Mouse (Mus musculus): ENCODE measurements around the gene Hbp1. TPM values are rescaled to one million over a fixed set of nuclear protein-coding genes. Genes with fewer than 3 reads are reported as not detected.

Hbp1 gene
- polyA plus RNA-seq, 1 experiment from 2014 or later = 75.2 TPM

DNA sequence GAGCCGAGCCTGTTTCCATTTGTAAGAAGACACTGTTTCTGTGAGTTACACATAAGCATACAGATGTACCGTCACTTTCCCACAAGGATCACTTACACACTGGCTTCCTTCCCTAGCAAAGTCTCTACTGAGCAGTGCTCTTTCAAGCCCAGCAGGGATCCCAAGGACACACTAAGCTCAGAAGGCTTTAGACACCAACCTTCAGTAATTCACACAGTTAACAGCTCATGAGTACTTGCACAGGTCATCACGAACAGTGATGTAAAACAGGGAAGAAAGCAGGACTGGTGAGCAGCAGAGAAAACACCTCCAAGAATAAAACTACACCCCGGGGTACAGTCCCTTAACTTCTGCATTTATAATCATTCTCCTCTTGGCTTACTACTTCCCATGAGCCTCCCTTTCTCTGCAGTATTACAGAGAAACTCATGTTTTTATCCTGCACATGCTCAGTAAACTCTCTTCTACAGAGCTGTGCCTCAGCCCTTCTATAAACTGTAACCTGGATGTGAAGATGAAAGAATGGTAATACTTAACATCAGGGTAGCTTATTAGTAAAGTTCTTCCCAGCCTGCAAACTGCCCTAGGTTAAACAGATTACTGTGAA, 11.8 kb downstream of the Hbp1 start:
- H3K9ac ChIP-seq (ENCODE audit: low read length) = no peak overlapping the region
- no peaks in the 10 kb centered on the region for H3K27me3 ChIP-seq (ENCODE audit: control insufficient read depth, insufficient read depth, low read length)
- TF ChIP-seq CTCF (IDR thresholded peaks at IDR 0.05; ENCODE audit: low read depth) (no peak), EP300 (optimal IDR thresholded peaks at IDR 0.05) (no peak)
- ATAC-seq (ENCODE audit: low FRiP score, low TSS enrichment) (no peak), DNase-seq (ENCODE audit: low spot score) (no peak)
- 88% methylated on average over 4 of the region's 4 CpGs for WGBS
- H3K27ac ChIP-seq (replicated peaks) = no peak overlapping the region
- H3K4me3 ChIP-seq (ENCODE audit: low read depth, low read length) = no peak overlapping the region
- H3K36me3 ChIP-seq (ENCODE audit: control insufficient read depth, insufficient read depth, low read length) = peaks cover 25% of the 10 kb centered on the region
- no peak overlapping the region for H3K4me2 ChIP-seq (replicated peaks; ENCODE audit: low read depth)
- no peaks in the 10 kb centered on the region for H3K4me1 ChIP-seq (replicated peaks; ENCODE audit: control insufficient read depth, insufficient read depth)
- no peaks in the 10 kb centered on the region for H3K9me3 ChIP-seq (ENCODE audit: control insufficient read depth, low read length)

- DNase-seq (ENCODE audit: low spot score) (no peak), ATAC-seq (ENCODE audit: low FRiP score, low TSS enrichment) (no peak)
- H3K4me1 ChIP-seq (replicated peaks; ENCODE audit: control insufficient read depth, insufficient read depth) = no peaks in the 10 kb centered on the region
- H3K9ac ChIP-seq (ENCODE audit: low read length) = no peak overlapping the region
- H3K9me3 ChIP-seq (ENCODE audit: control insufficient read depth, low read length) = no peaks in the 10 kb centered on the region
- no peak overlapping the region for H3K27ac ChIP-seq (replicated peaks)
- H3K4me2 ChIP-seq (replicated peaks; ENCODE audit: low read depth) = no peak overlapping the region
- H3K4me3 ChIP-seq (ENCODE audit: low read depth, low read length) = no peak overlapping the region
- TF ChIP-seq EP300 (optimal IDR thresholded peaks at IDR 0.05) = no peak
- TF ChIP-seq CTCF (IDR thresholded peaks at IDR 0.05; ENCODE audit: low read depth) = no peak
- peaks cover 27% of the 10 kb centered on the region for H3K36me3 ChIP-seq (ENCODE audit: control insufficient read depth, insufficient read depth, low read length)
- 84% methylated on average over 3 of the region's 3 CpGs for WGBS
- no peaks in the 10 kb centered on the region for H3K27me3 ChIP-seq (ENCODE audit: control insufficient read depth, insufficient read depth, low read length)
Observed at GRCm38 (mm10) chr12:31937613-31938012, 12.7 kb downstream of the Hbp1 start.

DNA sequence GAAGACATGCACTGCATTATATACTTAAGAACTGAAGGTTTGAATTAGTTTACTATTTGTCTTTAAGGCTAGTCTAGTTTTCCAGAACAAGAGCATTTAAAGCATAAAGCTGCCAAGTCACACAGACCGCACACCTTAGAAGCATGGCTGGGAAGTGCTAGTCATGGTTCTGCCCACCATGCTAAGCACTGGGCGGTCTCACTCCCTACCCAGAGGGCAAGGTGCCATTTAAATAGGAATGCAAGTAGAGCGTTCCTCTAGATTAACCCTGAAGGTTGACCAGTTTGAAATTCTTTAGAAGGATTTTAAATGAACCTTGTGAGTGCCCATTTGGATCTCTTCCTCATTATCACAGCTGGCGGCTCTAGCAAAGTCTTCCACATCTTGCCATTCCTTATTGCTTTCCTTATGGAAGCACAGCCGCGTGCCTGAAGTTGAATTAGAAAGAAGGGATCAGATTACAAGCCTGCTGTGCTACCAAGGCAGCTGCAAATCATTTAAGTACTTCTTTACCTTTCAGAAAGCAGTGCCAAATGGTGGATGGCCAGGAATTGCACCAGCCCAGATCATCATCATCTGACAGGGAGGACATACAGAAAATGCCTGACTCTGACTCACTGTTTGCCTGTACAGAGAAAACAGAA, 13.6 kb downstream of the Hbp1 start:
- Histone ChIP-seq H3K9me3 (ENCODE audit: control insufficient read depth, low read length) (no peaks in the 10 kb centered on the region), H3K9ac (ENCODE audit: low read length) (no peak overlapping the region), H3K27ac (replicated peaks) (no peak overlapping the region), H3K27me3 (ENCODE audit: control insufficient read depth, insufficient read depth, low read length) (no peaks in the 10 kb centered on the region), H3K4me3 (ENCODE audit: low read depth, low read length) (no peak overlapping the region), H3K4me2 (replicated peaks; ENCODE audit: low read depth) (no peak overlapping the region), H3K36me3 (ENCODE audit: control insufficient read depth, insufficient read depth, low read length) (peaks cover 30% of the 10 kb centered on the region), H3K4me1 (replicated peaks; ENCODE audit: control insufficient read depth, insufficient read depth) (no peaks in the 10 kb centered on the region)
- no peak for TF ChIP-seq CTCF (IDR thresholded peaks at IDR 0.05; ENCODE audit: low read depth)
- no peak for TF ChIP-seq EP300 (optimal IDR thresholded peaks at IDR 0.05)
- DNase-seq (ENCODE audit: low spot score) (no peak), ATAC-seq (ENCODE audit: low FRiP score, low TSS enrichment) (no peak)
- whole genome bisulfite sequencing = 58% methylated on average over 6 of the region's 6 CpGs

GRCm38 (mm10) chr12:31931818-31932217, 18.5 kb downstream of the Hbp1 start:
- no peak overlapping the region for H3K27ac ChIP-seq (replicated peaks)
- H3K36me3 ChIP-seq (ENCODE audit: control insufficient read depth, insufficient read depth, low read length) = peaks cover 15% of the 10 kb centered on the region
- H3K4me2 ChIP-seq (replicated peaks; ENCODE audit: low read depth) = no peak overlapping the region
- no peak overlapping the region for H3K4me3 ChIP-seq (ENCODE audit: low read depth, low read length)
- no peaks in the 10 kb centered on the region for H3K9me3 ChIP-seq (ENCODE audit: control insufficient read depth, low read length)
- ATAC-seq (ENCODE audit: low FRiP score, low TSS enrichment) (no peak), DNase-seq (ENCODE audit: low spot score) (no peak)
- 89% methylated on average over 3 of the region's 3 CpGs for WGBS
- H3K9ac ChIP-seq (ENCODE audit: low read length) = no peak overlapping the region
- no peaks in the 10 kb centered on the region for H3K27me3 ChIP-seq (ENCODE audit: control insufficient read depth, insufficient read depth, low read length)
- TF ChIP-seq CTCF (IDR thresholded peaks at IDR 0.05; ENCODE audit: low read depth) = no peak
- no peak for TF ChIP-seq EP300 (optimal IDR thresholded peaks at IDR 0.05)
- no peaks in the 10 kb centered on the region for H3K4me1 ChIP-seq (replicated peaks; ENCODE audit: control insufficient read depth, insufficient read depth)

DNA sequence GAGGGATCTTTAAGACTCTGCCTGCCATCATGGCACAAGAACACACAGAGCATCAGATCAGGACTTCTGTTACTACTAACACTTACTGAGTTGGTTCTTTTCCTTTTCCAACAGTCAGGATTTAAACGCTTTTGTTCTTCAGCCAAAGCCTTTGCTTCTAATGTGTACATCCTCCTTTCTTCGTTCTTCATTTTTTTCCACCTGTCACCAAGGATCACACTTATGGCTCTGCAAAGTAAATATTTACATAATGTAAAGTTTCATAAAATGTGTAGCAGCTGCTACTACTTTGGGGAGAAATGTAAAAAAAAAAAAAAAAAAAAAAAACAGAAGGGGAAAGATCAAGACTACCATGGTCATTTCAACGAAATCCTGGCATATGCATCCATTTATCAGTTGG, 21.8 kb downstream of the Hbp1 start:
- ATAC-seq (ENCODE audit: low FRiP score, low TSS enrichment) = no peak
- Histone ChIP-seq H3K4me2 (replicated peaks; ENCODE audit: low read depth) (no peak overlapping the region), H3K9me3 (ENCODE audit: control insufficient read depth, low read length) (no peaks in the 10 kb centered on the region), H3K36me3 (ENCODE audit: control insufficient read depth, insufficient read depth, low read length) (peaks cover 14% of the 10 kb centered on the region; the same call in 1 of the 2 replicates), H3K4me1 (replicated peaks; ENCODE audit: control insufficient read depth, insufficient read depth) (no peaks in the 10 kb centered on the region), H3K9ac (ENCODE audit: low read length) (no peak overlapping the region), H3K27me3 (ENCODE audit: control insufficient read depth, insufficient read depth, low read length) (no peaks in the 10 kb centered on the region), H3K27ac (replicated peaks) (no peak overlapping the region), H3K4me3 (ENCODE audit: low read depth, low read length) (no peak overlapping the region)
- DNase-seq (ENCODE audit: low spot score) = no peak
- no peak for TF ChIP-seq CTCF (IDR thresholded peaks at IDR 0.05; ENCODE audit: low read depth)
- 35% methylated on average over 3 of the region's 3 CpGs for WGBS

GRCm38 (mm10) chr12:31926661-31927061, 23.7 kb downstream of the Hbp1 start:
- no peak overlapping the region for H3K9ac ChIP-seq (ENCODE audit: low read length)
- 62% methylated on average over 4 of the region's 4 CpGs for WGBS
- H3K4me3 ChIP-seq (ENCODE audit: low read depth, low read length) = no peak overlapping the region
- no peaks in the 10 kb centered on the region for H3K27me3 ChIP-seq (ENCODE audit: control insufficient read depth, insufficient read depth, low read length)
- DNase-seq (ENCODE audit: low spot score) (peak; percentile 73), ATAC-seq (ENCODE audit: low FRiP score, low TSS enrichment) (peak; percentile 81)
- no peak overlapping the region for H3K4me2 ChIP-seq (replicated peaks; ENCODE audit: low read depth)
- no peaks in the 10 kb centered on the region for H3K9me3 ChIP-seq (ENCODE audit: control insufficient read depth, low read length)
- no peak for TF ChIP-seq EP300 (optimal IDR thresholded peaks at IDR 0.05)
- peak; percentile 84 for TF ChIP-seq CTCF (IDR thresholded peaks at IDR 0.05; ENCODE audit: low read depth)
- no peak overlapping the region for H3K27ac ChIP-seq (replicated peaks)
- H3K36me3 ChIP-seq (ENCODE audit: control insufficient read depth, insufficient read depth, low read length) = 0 out of 2 replicates have a peak, but pooled peaks cover 6% of the 10 kb centered on the region
- no peaks in the 10 kb centered on the region for H3K4me1 ChIP-seq (replicated peaks; ENCODE audit: control insufficient read depth, insufficient read depth)

Data from stomach, postnatal 0 days (tissue).